Mouse (Mus musculus): ENCODE data around the gene Npnt. TPM values are rescaled to one million over a fixed set of nuclear protein-coding genes. Genes with fewer than 3 reads are reported as not detected.

Npnt gene
- polyA plus RNA-seq, 1 experiment, result not detected

DNA sequence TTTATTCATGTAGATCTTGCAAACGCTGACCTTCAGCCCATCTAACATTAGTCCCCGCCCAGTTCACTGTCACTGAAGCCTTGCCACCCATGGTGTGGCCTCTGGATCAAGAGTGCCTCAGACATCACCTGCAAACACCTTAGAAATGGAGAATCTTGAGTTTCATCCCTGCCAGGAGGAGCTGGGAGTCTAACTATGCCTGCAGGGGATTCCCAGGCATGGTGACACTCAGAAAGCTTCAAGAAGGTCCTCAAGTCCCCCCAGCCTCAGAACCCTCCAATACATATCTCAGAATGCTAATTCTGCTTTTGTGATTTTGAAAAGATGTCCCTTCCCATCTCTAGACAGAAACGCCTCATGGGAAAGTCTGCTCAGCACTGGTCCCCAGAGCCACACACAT is 69.7 kb downstream of the Npnt start:
- no peak overlapping the region for H3K27ac ChIP-seq (ENCODE audit: insufficient read depth, low read depth, low read length)
- TF ChIP-seq CTCF (IDR thresholded peaks at IDR 0.05; ENCODE audit: low read depth, low read length) (no peak), POLR2A (IDR thresholded peaks at IDR 0.05; ENCODE audit: borderline replicate concordance, low read depth, low read length) (no peak)
- no peak overlapping the region for H3K4me3 ChIP-seq (ENCODE audit: insufficient read depth, low read length)
- H3K4me1 ChIP-seq (ENCODE audit: control insufficient read depth, insufficient read depth, low read length), result no peaks in the 10 kb centered on the region

DNA sequence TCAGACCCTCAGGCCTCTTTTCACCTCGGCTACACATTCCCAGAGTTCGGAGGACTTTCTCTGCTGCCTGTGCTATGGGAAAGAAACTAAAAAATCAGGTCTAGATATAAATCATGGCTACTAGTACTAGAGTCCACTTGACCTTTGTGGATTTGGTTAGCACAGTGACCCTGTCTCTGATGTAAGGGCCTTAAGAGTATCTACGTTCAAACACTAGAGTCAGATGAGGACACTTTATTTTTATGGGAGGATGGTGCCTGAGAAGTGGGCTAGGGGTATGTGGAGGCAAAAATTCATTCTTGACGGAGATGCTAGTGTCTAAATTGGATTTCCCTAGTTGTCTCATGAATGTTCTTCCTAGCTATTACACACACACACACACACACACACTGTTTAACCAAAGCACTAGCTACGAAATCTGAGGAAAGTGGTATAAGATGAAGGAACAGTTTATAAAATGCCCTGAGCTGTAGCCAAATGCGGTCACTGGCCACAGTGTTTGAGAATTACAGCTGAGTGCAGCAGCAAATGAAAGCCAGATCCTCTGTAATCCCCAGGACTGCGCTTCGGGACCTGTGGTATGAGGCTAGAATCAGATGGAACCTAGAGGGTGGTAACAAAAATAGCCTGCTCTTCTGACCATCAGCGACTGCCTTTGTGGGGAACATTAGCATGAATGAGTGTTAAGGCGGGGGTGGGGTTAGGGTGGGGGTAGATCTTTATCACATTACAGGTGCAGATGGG is 73.0 kb downstream of the Npnt start:
- H3K4me1 ChIP-seq (ENCODE audit: control insufficient read depth, insufficient read depth, low read length), result no peaks in the 10 kb centered on the region
- no peak for TF ChIP-seq CTCF (IDR thresholded peaks at IDR 0.05; ENCODE audit: low read depth, low read length)
- TF ChIP-seq POLR2A (IDR thresholded peaks at IDR 0.05; ENCODE audit: borderline replicate concordance, low read depth, low read length), result no peak
- no peak overlapping the region for H3K27ac ChIP-seq (ENCODE audit: insufficient read depth, low read depth, low read length)
- H3K4me3 ChIP-seq (ENCODE audit: insufficient read depth, low read length), result no peak overlapping the region

DNA sequence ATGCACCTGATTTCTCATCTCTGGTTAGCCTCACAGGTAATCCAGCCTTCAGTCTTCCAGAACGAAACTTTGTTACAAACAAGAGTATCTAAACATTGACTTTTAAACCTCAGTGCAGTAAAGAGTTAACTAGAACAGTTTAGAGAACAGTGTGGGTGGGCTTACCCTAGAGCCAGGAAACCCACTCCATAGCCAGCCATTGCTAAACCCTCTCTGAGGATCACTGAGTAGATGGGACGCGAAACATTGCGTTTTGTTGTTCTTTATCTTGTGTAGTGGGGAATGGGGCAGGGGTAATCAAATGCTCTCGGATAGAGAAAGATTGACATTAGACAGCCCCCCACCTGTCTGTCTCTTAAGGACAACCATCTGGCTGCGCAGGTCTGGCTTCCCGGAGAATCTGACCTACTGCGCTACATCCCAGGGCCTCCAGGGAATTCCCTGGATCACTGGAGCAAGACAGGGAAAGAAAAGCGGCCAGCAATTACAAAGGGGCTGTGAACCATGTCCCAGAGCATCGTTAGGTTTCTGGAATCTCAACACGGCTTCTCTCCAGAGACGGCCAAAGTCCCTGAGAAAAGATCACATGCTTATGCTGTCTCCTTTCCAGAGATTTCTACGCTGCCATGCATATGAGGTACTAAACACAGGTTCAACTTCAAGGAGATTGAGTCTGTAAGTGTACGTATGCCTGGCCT is 73.9 kb downstream of the Npnt start:
- H3K27ac ChIP-seq (ENCODE audit: insufficient read depth, low read depth, low read length), result no peak overlapping the region
- no peak for TF ChIP-seq CTCF (IDR thresholded peaks at IDR 0.05; ENCODE audit: low read depth, low read length)
- TF ChIP-seq POLR2A (IDR thresholded peaks at IDR 0.05; ENCODE audit: borderline replicate concordance, low read depth, low read length), result no peak
- H3K4me3 ChIP-seq (ENCODE audit: insufficient read depth, low read length), result no peak overlapping the region
- peaks cover 9% of the 10 kb centered on the region; the same call in 1 of the 2 replicates for H3K4me1 ChIP-seq (ENCODE audit: control insufficient read depth, insufficient read depth, low read length)

DNA sequence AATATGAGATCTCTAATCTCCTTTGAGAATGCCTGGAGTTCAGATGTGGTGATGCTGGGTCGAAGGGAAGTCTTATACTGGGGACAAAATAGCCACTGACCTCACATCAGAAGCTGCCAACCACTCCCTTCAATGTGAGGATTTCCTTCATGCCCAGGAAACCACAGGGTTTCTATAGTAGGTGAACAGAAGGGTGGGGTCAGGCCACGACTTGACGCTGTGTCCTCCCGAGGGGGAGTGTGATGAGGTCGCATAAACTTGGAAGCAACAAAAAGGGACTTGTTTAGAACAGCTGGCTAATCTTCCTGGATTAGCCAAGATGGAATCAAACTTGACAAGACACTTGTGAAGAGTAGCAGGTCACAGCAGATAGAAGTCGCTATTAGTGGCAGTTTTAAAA is 76.8 kb downstream of the Npnt start:
- TF ChIP-seq POLR2A (IDR thresholded peaks at IDR 0.05; ENCODE audit: borderline replicate concordance, low read depth, low read length), result no peak
- no peak for TF ChIP-seq CTCF (IDR thresholded peaks at IDR 0.05; ENCODE audit: low read depth, low read length)
- Histone ChIP-seq H3K4me3 (ENCODE audit: insufficient read depth, low read length) (no peak overlapping the region), H3K4me1 (ENCODE audit: control insufficient read depth, insufficient read depth, low read length) (peaks cover 12% of the 10 kb centered on the region), H3K27ac (ENCODE audit: insufficient read depth, low read depth, low read length) (no peak overlapping the region)

DNA sequence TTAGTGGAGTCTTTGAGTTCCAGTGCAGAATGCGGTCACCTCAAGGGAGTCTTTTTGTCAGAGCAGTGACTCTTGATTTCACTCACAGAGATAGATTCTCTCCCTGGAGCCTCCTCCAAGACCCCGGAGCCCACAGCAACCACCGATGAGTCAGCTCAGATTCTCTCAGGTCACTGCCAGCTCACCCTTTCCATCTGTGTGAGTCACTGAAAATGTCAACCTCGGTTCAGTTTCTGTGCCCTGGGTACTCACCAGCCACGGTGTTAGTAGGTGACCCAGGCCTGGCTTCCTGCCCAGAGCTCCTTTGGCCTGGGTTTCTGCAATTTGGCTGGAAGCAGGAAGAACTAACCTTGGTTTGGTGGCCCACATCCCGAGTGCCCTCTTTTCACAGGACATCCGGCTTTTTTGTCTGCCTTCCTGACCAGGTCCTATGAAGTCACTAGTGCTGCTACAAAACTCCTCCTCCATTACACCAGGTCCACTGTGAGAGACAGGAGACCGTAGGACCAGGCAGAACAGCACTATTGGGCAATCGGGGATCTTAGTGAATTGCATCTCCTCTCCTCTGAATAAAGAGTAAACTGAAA is 78.7 kb downstream of the Npnt start:
- H3K4me1 ChIP-seq (ENCODE audit: control insufficient read depth, insufficient read depth, low read length), result peaks cover 12% of the 10 kb centered on the region
- no peak for TF ChIP-seq POLR2A (IDR thresholded peaks at IDR 0.05; ENCODE audit: borderline replicate concordance, low read depth, low read length)
- TF ChIP-seq CTCF (IDR thresholded peaks at IDR 0.05; ENCODE audit: low read depth, low read length), result no peak
- H3K27ac ChIP-seq (ENCODE audit: insufficient read depth, low read depth, low read length), result no peak overlapping the region
- H3K4me3 ChIP-seq (ENCODE audit: insufficient read depth, low read length), result no peak overlapping the region

DNA sequence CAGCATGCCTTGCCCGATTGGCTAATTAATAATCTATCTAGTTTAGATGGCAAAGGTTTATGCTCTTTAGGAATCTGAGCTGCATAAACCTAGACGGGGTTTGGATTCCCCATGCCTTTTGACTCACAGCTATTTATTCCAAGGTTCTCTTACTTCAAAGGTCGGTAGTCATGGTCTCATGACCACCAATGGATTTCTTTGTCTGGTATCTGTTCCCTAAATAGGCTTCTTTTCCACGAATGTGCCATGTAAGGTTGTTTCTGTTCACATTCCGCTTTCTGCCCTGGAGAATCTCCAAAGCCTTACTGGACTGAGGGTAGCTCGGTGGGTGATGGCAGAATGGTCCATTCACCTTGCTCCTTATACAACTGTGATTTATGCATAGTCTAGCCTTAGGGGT is 80.0 kb downstream of the Npnt start:
- TF ChIP-seq POLR2A (IDR thresholded peaks at IDR 0.05; ENCODE audit: borderline replicate concordance, low read depth, low read length), result no peak
- TF ChIP-seq CTCF (IDR thresholded peaks at IDR 0.05; ENCODE audit: low read depth, low read length), result no peak
- H3K4me3 ChIP-seq (ENCODE audit: insufficient read depth, low read length), result no peak overlapping the region
- no peak overlapping the region for H3K27ac ChIP-seq (ENCODE audit: insufficient read depth, low read depth, low read length)
- peaks cover 18% of the 10 kb centered on the region for H3K4me1 ChIP-seq (ENCODE audit: control insufficient read depth, insufficient read depth, low read length)

DNA sequence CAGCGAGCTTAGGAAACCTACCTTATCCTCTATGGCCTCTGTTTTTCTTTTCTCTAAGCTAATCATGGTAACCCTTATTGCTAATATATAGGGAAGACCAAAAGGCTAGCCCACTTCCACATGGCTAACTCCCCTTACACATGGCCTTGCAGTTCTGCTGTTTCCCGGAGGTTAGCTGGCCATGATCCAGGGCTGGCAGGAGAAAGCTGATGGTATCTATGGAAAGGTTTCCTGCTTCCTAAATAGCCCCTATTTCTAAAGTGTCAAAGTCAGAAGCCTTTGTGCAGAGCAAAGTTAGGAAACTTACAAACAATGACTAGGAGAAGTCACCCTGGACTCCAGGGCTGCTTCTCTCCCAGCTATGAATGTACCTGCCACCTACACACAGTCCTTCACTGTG is 81.3 kb downstream of the Npnt start:
- no peak overlapping the region for H3K4me3 ChIP-seq (ENCODE audit: insufficient read depth, low read length)
- peaks cover 20% of the 10 kb centered on the region for H3K4me1 ChIP-seq (ENCODE audit: control insufficient read depth, insufficient read depth, low read length)
- TF ChIP-seq CTCF (IDR thresholded peaks at IDR 0.05; ENCODE audit: low read depth, low read length), result no peak
- TF ChIP-seq POLR2A (IDR thresholded peaks at IDR 0.05; ENCODE audit: borderline replicate concordance, low read depth, low read length), result no peak
- H3K27ac ChIP-seq (ENCODE audit: insufficient read depth, low read depth, low read length), result no peak overlapping the region

DNA sequence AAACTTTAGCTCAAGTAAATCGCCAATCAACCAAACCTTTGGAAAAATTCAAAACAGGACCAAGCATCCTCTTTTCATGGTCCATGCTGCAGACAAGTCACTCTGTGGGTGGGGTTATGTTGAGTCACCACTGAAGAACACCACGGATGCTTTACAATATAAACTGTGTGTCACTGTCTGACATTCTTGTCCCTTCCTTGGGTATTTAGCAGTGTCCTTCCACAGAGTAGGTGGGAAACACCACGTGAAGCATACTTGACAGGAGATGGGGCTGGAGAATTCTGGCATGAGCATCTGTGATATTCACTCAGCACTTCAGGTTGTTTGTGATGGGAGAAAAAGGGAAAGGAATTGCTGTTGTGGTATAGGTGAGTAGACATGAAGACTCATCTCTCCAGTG is 83.1 kb downstream of the Npnt start:
- no peak overlapping the region for H3K27ac ChIP-seq (ENCODE audit: insufficient read depth, low read depth, low read length)
- TF ChIP-seq CTCF (IDR thresholded peaks at IDR 0.05; ENCODE audit: low read depth, low read length), result no peak
- TF ChIP-seq POLR2A (IDR thresholded peaks at IDR 0.05; ENCODE audit: borderline replicate concordance, low read depth, low read length), result no peak
- peaks cover 19% of the 10 kb centered on the region for H3K4me1 ChIP-seq (ENCODE audit: control insufficient read depth, insufficient read depth, low read length)
- H3K4me3 ChIP-seq (ENCODE audit: insufficient read depth, low read length), result no peak overlapping the region

DNA sequence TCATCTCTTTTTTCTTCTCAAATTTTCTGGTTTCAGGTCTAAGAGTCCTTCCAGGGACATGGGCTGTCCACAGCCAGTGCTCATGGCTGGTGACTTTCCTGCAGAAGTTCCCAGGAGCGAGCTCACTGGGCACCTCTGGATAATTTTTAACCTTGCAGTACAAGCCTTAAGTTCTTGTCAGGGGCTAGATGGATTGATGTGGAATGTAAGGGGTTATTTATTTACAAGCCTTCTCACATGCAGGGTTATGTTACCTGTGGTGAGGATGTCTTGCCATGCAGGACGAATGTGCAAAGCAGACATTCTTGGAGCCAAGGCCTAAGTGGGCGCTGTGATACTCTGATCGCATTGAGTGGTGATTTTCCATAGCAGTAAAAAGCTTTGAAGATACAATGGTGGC is 84.5 kb downstream of the Npnt start:
- no peak overlapping the region for H3K27ac ChIP-seq (ENCODE audit: insufficient read depth, low read depth, low read length)
- H3K4me1 ChIP-seq (ENCODE audit: control insufficient read depth, insufficient read depth, low read length), result peaks cover 11% of the 10 kb centered on the region
- TF ChIP-seq CTCF (IDR thresholded peaks at IDR 0.05; ENCODE audit: low read depth, low read length), result no peak
- TF ChIP-seq POLR2A (IDR thresholded peaks at IDR 0.05; ENCODE audit: borderline replicate concordance, low read depth, low read length), result no peak
- H3K4me3 ChIP-seq (ENCODE audit: insufficient read depth, low read length), result no peak overlapping the region

DNA sequence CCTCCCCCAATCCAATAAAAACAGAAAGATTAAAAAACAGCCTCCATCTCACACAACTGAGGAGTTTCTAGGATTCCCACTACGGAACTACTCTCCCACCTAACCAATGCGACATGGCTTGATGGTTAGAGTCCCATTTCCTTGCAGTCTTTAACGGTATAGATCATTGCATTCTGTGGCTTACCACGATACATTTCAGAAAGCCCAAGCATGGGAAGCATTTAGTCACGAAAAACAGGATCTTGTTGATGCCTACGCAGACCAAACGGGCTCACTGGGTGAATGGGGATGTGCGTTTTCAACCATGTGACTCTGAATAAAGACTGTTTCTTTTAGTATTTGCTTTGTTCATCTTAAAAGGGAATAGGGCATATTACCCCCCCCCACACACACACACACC is 85.1 kb downstream of the Npnt start:
- Histone ChIP-seq H3K27ac (ENCODE audit: insufficient read depth, low read depth, low read length) (no peak overlapping the region), H3K4me3 (ENCODE audit: insufficient read depth, low read length) (no peak overlapping the region), H3K4me1 (ENCODE audit: control insufficient read depth, insufficient read depth, low read length) (peaks cover 8% of the 10 kb centered on the region)
- TF ChIP-seq POLR2A (IDR thresholded peaks at IDR 0.05; ENCODE audit: borderline replicate concordance, low read depth, low read length) (no peak), CTCF (IDR thresholded peaks at IDR 0.05; ENCODE audit: low read depth, low read length) (no peak)

Measured in bone marrow macrophage, adult 2 months (primary cell).